Mouse (Mus musculus) retina, postnatal 7 days (tissue): ENCODE measurements around the gene Arhgdib.
A peak's percentile ranks its signal among the peaks of the same experiment; 100 is the strongest.
"Not testable (repeated sequence)": the region's sequence is repeated elsewhere in the genome, so short reads cannot be mapped to it uniquely, and the experiment has no call there.

Experiments used
- DNase-seq: peaks from one replicate; pipeline ENCODE4 v3.0.0-alpha.2; 2012; ENCODE audit warnings: low read depth, low spot score

Arhgdib gene

GRCm38 (mm10) chr6:136941051-136942021, at the start of gene Arhgdib:
Gene Arhgdib, minus strand, starts transcription at chr6:136941899.
- no peak for DNase-seq

GRCm38 (mm10) chr6:136990557-136990956, 48.9 kb upstream of the Arhgdib start:
- no peak for DNase-seq

- DNase-seq, result no peak
These were observed 48.3 kb upstream of the Arhgdib start for GRCm38 (mm10) chr6:136989824-136990497.

- no peak for DNase-seq
These were observed 46.9 kb upstream of the Arhgdib start for GRCm38 (mm10) chr6:136988536-136989060.

GRCm38 (mm10) chr6:136986718-136987117, 45.0 kb upstream of the Arhgdib start:
- no peak for DNase-seq

- DNase-seq, result no peak
These were observed 44.3 kb upstream of the Arhgdib start for GRCm38 (mm10) chr6:136986019-136986418.

GRCm38 (mm10) chr6:136983201-136983600, 41.5 kb upstream of the Arhgdib start:
- DNase-seq, result no peak

GRCm38 (mm10) chr6:136982581-136982980, 40.9 kb upstream of the Arhgdib start:
- no peak for DNase-seq

- peak; percentile 27 for DNase-seq
These were observed 38.6 kb upstream of the Arhgdib start for GRCm38 (mm10) chr6:136980331-136980746.

GRCm38 (mm10) chr6:136979274-136980082, 37.8 kb upstream of the Arhgdib start:
- no peak for DNase-seq

- DNase-seq, result not testable (repeated sequence)
These were observed 27.2 kb upstream of the Arhgdib start for GRCm38 (mm10) chr6:136968877-136969276.

- no peak for DNase-seq
These were observed 25.8 kb upstream of the Arhgdib start for GRCm38 (mm10) chr6:136967466-136967865.

GRCm38 (mm10) chr6:136965912-136966311, 24.2 kb upstream of the Arhgdib start:
- DNase-seq, result no peak

GRCm38 (mm10) chr6:136964609-136965510, 23.2 kb upstream of the Arhgdib start:
- DNase-seq, result no peak

- no peak for DNase-seq
These were observed 21.3 kb upstream of the Arhgdib start for GRCm38 (mm10) chr6:136962957-136963356.

GRCm38 (mm10) chr6:136959131-136959530, 17.4 kb upstream of the Arhgdib start:
- no peak for DNase-seq

GRCm38 (mm10) chr6:136957062-136957461, 15.4 kb upstream of the Arhgdib start:
- no peak for DNase-seq

- DNase-seq, result no peak
These were observed 13.5 kb upstream of the Arhgdib start for GRCm38 (mm10) chr6:136955240-136955639.

GRCm38 (mm10) chr6:136954715-136955114, 13.0 kb upstream of the Arhgdib start:
- DNase-seq, result no peak

GRCm38 (mm10) chr6:136954192-136954591, 12.5 kb upstream of the Arhgdib start:
- no peak for DNase-seq
